Mouse (Mus musculus): ENCODE results near the gene Esrrg. TPM values are rescaled to one million over a fixed set of nuclear protein-coding genes. Genes with fewer than 3 reads are reported as not detected.

Gene Esrrg
- polyA plus RNA-seq, 1 experiment from 2014 or later = 28.9 TPM

GRCm38 (mm10) chr1:187907871-187908270 is 299.3 kb downstream of the Esrrg start:
- 0% methylated on average over 3 of the region's 3 CpGs for WGBS
- H3K27ac ChIP-seq (replicated peaks) = no peak overlapping the region
- H3K9me3 ChIP-seq = no peaks in the 10 kb centered on the region
- no peaks in the 10 kb centered on the region for H3K36me3 ChIP-seq
- no peak overlapping the region for H3K4me2 ChIP-seq
- ATAC-seq (ENCODE audit: low read depth) = no peak
- no peak overlapping the region for H3K9ac ChIP-seq
- no peaks in the 10 kb centered on the region for H3K4me1 ChIP-seq (replicated peaks)
- H3K27me3 ChIP-seq = no peaks in the 10 kb centered on the region
- no peak overlapping the region for H3K4me3 ChIP-seq

DNA sequence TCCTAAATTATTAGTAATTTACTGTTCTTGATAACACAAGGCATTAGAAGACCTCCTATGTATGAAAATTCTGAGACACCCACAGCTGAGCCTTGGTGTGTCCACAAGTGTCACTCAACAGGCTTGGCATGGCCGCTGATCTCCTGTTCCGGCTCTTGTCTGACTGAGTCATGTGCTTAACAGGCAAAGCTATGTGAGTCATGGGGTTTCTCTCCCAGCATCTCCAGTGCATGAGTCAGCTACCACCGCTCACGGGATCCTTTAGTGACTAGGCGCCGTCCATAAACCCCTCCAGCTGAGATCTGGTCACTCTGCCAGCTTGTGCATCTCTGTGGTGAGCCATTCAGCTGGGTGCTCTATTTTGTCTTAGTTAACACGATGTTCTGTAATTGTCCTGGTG is 302.1 kb downstream of the Esrrg start:
- Histone ChIP-seq H3K36me3 (no peaks in the 10 kb centered on the region), H3K4me2 (no peak overlapping the region), H3K9me3 (no peaks in the 10 kb centered on the region), H3K4me3 (no peak overlapping the region), H3K4me1 (replicated peaks) (no peaks in the 10 kb centered on the region), H3K27ac (replicated peaks) (no peak overlapping the region), H3K9ac (no peak overlapping the region), H3K27me3 (no peaks in the 10 kb centered on the region)
- 81% methylated on average over 7 of the region's 7 CpGs for WGBS
- no peak for ATAC-seq (ENCODE audit: low read depth)

- Histone ChIP-seq H3K4me1 (replicated peaks) (no peaks in the 10 kb centered on the region), H3K9me3 (no peaks in the 10 kb centered on the region), H3K4me2 (no peak overlapping the region), H3K27me3 (no peaks in the 10 kb centered on the region), H3K9ac (no peak overlapping the region), H3K4me3 (no peak overlapping the region), H3K27ac (replicated peaks) (no peak overlapping the region), H3K36me3 (no peaks in the 10 kb centered on the region)
- 86% methylated on average over 6 of the region's 6 CpGs for WGBS
- ATAC-seq (ENCODE audit: low read depth) = no peak
These were observed 302.6 kb downstream of the Esrrg start for GRCm38 (mm10) chr1:187911201-187911600.

- H3K4me2 ChIP-seq = no peak overlapping the region
- ATAC-seq (ENCODE audit: low read depth) = no peak
These were observed 309.7 kb downstream of the Esrrg start for GRCm38 (mm10) chr1:187918303-187918702.

GRCm38 (mm10) chr1:187918939-187919338 is 310.3 kb downstream of the Esrrg start:
- no peak overlapping the region for H3K9ac ChIP-seq
- 94% methylated on average over 4 of the region's 4 CpGs for WGBS
- peaks cover 6% of the 10 kb centered on the region; the same call in 1 of the 2 replicates for H3K4me1 ChIP-seq (replicated peaks)
- no peaks in the 10 kb centered on the region for H3K27me3 ChIP-seq
- no peak overlapping the region for H3K4me3 ChIP-seq
- no peaks in the 10 kb centered on the region for H3K9me3 ChIP-seq
- no peaks in the 10 kb centered on the region for H3K36me3 ChIP-seq
- ATAC-seq (ENCODE audit: low read depth) = no peak
- H3K4me2 ChIP-seq = no peak overlapping the region
- no peak overlapping the region for H3K27ac ChIP-seq (replicated peaks)

More at GRCm38 (mm10) chr1:187918303-187918702, 309.7 kb downstream of the Esrrg start:
- Histone ChIP-seq H3K4me1 (replicated peaks) (peaks cover 6% of the 10 kb centered on the region; the same call in 1 of the 2 replicates), H3K9ac (no peak overlapping the region), H3K27me3 (no peaks in the 10 kb centered on the region), H3K36me3 (no peaks in the 10 kb centered on the region), H3K9me3 (no peaks in the 10 kb centered on the region), H3K4me3 (no peak overlapping the region), H3K27ac (replicated peaks) (no peak overlapping the region)
- WGBS = 53% methylated on average over 6 of the region's 6 CpGs

DNA sequence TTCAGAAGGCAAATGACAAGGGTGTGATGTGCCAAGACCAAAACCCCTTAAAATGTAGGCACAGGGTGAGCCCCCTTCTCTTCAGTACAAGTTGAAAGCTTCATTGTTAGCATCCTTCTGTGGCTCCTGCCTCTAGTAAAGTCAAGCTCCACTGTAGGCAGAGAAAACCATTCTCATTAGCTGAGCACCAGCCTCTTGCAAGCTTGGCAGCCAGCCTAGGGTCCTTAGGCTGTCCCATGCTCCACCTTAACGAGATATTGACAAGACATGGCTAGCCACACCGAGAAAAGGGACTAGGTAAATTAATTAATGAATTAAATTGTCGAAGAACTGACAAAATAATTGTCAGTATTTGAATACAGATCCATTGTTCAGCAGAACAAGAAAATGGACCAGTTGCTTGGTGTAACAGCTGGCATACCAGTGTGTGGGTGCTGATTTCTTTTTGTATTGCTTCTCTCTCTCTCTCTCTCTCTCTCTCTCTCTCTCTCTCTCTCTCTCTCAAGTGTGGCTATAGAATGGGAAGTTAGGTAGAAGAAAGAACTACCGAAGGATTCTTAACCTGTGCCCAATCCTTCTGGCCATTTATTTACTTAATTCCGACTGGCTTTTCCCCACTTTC is 311.7 kb downstream of the Esrrg start:
- no peaks in the 10 kb centered on the region for H3K27me3 ChIP-seq
- WGBS = 75% methylated on average over 5 of the region's 5 CpGs
- H3K4me3 ChIP-seq = no peak overlapping the region
- H3K9ac ChIP-seq = no peak overlapping the region
- H3K36me3 ChIP-seq = no peaks in the 10 kb centered on the region
- no peak overlapping the region for H3K27ac ChIP-seq (replicated peaks)
- no peak overlapping the region for H3K4me2 ChIP-seq
- no peaks in the 10 kb centered on the region for H3K9me3 ChIP-seq
- peaks cover 6% of the 10 kb centered on the region; the same call in 1 of the 2 replicates for H3K4me1 ChIP-seq (replicated peaks)
- ATAC-seq (ENCODE audit: low read depth) = no peak

DNA sequence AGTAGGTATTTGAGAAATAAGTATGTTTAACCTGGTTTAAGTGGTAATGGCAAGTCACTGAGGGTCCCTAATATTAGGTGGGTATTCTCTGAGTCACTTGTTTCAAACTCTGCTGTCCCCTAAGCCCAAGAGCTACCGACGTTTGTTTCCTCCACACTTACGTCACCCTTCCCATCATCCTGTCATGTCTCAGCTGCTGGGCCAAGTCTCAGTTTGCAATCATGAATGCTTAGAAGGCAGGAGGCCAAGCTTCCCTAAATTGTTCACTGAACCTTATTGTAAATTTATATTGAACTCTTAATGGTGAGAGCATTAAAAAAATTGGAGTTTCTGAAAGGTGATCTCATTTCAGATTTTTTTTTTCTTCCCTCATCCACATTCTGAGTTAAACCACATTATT is 322.6 kb downstream of the Esrrg start:
- WGBS = 83% methylated on average over 3 of the region's 3 CpGs
- H3K4me3 ChIP-seq = no peak overlapping the region
- no peaks in the 10 kb centered on the region for H3K9me3 ChIP-seq
- ATAC-seq (ENCODE audit: low read depth) = no peak
- no peak overlapping the region for H3K27ac ChIP-seq (replicated peaks)
- H3K36me3 ChIP-seq = no peaks in the 10 kb centered on the region
- no peaks in the 10 kb centered on the region for H3K4me1 ChIP-seq (replicated peaks)
- no peaks in the 10 kb centered on the region for H3K27me3 ChIP-seq
- no peak overlapping the region for H3K4me2 ChIP-seq
- H3K9ac ChIP-seq = no peak overlapping the region

DNA sequence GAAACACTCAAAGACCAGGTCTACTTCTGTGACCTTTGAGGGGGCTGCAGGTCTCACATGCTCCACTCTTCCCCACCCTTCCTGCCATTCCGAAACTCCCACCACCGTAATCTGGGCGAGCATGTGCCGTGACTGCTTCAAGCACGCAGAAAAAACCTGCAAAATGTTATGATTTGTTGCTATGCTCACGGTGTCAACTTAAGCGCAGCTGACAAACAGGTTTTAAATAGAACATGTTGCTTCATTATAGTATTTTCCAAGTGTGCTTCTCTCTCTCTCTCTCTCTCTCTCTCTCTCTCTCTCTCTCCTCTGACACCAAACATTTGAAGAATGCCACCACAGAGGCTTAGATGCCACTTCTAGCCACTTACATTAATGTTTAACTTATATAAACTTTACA is 330.1 kb downstream of the Esrrg start:
- no peak overlapping the region for H3K4me3 ChIP-seq
- no peaks in the 10 kb centered on the region for H3K9me3 ChIP-seq
- no peak overlapping the region for H3K9ac ChIP-seq
- WGBS = 85% methylated on average over 7 of the region's 7 CpGs
- no peaks in the 10 kb centered on the region for H3K4me1 ChIP-seq (replicated peaks)
- H3K36me3 ChIP-seq = no peaks in the 10 kb centered on the region
- no peak for ATAC-seq (ENCODE audit: low read depth)
- no peak overlapping the region for H3K4me2 ChIP-seq
- H3K27me3 ChIP-seq = no peaks in the 10 kb centered on the region
- H3K27ac ChIP-seq (replicated peaks) = no peak overlapping the region

GRCm38 (mm10) chr1:187939078-187939477 is 330.5 kb downstream of the Esrrg start:
- H3K27ac ChIP-seq (replicated peaks) = no peak overlapping the region
- ATAC-seq (ENCODE audit: low read depth) = no peak
- WGBS = 26% methylated on average over 4 of the region's 4 CpGs
- H3K4me1 ChIP-seq (replicated peaks) = no peaks in the 10 kb centered on the region
- no peak overlapping the region for H3K9ac ChIP-seq
- no peaks in the 10 kb centered on the region for H3K9me3 ChIP-seq
- H3K36me3 ChIP-seq = no peaks in the 10 kb centered on the region
- H3K4me3 ChIP-seq = no peak overlapping the region
- H3K4me2 ChIP-seq = no peak overlapping the region
- H3K27me3 ChIP-seq = no peaks in the 10 kb centered on the region

DNA sequence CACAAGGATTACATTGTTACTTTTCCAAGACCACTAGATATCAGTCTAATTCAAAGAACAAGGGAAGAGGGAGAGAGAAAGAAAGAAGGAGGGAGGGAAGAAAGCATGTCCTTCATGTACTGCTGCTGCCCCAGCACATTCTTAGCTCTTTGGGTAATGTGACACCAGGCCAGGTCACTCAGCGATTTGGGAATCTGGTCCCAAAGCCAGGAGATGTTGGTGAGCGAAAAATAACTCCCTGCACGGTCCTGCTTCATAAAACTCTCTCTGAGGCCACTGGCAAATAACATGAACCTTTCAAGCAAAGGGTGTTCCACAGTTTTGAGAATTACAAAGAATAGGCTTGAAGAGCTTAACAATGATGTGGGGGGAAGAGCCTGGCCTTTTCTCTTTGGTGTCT is 342.9 kb downstream of the Esrrg start:
- WGBS = 69% methylated on average over 3 of the region's 3 CpGs
- no peak overlapping the region for H3K27ac ChIP-seq (replicated peaks)
- no peak overlapping the region for H3K9ac ChIP-seq
- no peak for ATAC-seq (ENCODE audit: low read depth)
- no peaks in the 10 kb centered on the region for H3K9me3 ChIP-seq
- no peaks in the 10 kb centered on the region for H3K27me3 ChIP-seq
- no peaks in the 10 kb centered on the region for H3K4me1 ChIP-seq (replicated peaks)
- no peak overlapping the region for H3K4me3 ChIP-seq
- no peaks in the 10 kb centered on the region for H3K36me3 ChIP-seq
- no peak overlapping the region for H3K4me2 ChIP-seq

- no peak overlapping the region for H3K9ac ChIP-seq
- no peak overlapping the region for H3K4me3 ChIP-seq
- no peak overlapping the region for H3K4me2 ChIP-seq
- H3K36me3 ChIP-seq = no peaks in the 10 kb centered on the region
- no peaks in the 10 kb centered on the region for H3K4me1 ChIP-seq (replicated peaks)
- no peak for ATAC-seq (ENCODE audit: low read depth)
- H3K27ac ChIP-seq (replicated peaks) = no peak overlapping the region
- H3K27me3 ChIP-seq = no peaks in the 10 kb centered on the region
- H3K9me3 ChIP-seq = no peaks in the 10 kb centered on the region
- WGBS = 100% methylated on average over 2 of the region's 2 CpGs
These were observed 348.1 kb downstream of the Esrrg start for GRCm38 (mm10) chr1:187956702-187957101.

- Histone ChIP-seq H3K4me1 (replicated peaks) (no peaks in the 10 kb centered on the region), H3K9ac (no peak overlapping the region), H3K27ac (replicated peaks) (no peak overlapping the region), H3K36me3 (no peaks in the 10 kb centered on the region), H3K4me2 (no peak overlapping the region), H3K27me3 (no peaks in the 10 kb centered on the region), H3K9me3 (no peaks in the 10 kb centered on the region), H3K4me3 (no peak overlapping the region)
- ATAC-seq (ENCODE audit: low read depth) = no peak
- WGBS = 62% methylated on average over 9 of the region's 9 CpGs
These were observed 350.6 kb downstream of the Esrrg start for GRCm38 (mm10) chr1:187959192-187959591.

DNA sequence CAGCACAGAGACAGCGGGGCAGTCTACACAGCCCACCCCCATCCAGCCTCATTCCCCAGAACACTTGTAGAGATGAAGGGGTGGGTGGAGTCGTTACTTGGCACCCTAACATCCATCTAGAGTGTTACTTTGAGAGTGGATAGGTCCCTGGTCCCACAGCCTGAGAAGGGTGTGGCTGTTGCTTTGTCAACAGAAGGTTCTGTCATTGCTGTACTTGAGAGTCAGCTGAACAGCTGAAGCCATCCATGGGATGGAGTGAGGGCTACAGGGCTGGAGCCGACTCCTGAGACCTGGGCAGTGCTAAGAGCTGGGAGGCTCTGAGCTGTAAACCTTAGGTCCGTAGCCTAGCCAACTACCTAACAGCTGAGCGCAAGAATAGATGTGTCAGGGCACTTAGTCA is 352.9 kb downstream of the Esrrg start:
- H3K9me3 ChIP-seq = no peaks in the 10 kb centered on the region
- H3K4me3 ChIP-seq = no peak overlapping the region
- peaks cover 14% of the 10 kb centered on the region for H3K4me1 ChIP-seq (replicated peaks)
- WGBS = 82% methylated on average over 5 of the region's 5 CpGs
- H3K27me3 ChIP-seq = no peaks in the 10 kb centered on the region
- H3K9ac ChIP-seq = no peak overlapping the region
- H3K36me3 ChIP-seq = no peaks in the 10 kb centered on the region
- ATAC-seq (ENCODE audit: low read depth) = no peak
- H3K4me2 ChIP-seq = no peak overlapping the region
- no peak overlapping the region for H3K27ac ChIP-seq (replicated peaks)

All from neural tube, embryonic 13.5 days (tissue).